Mouse (Mus musculus) ES-Bruce4 (cell line): Measurements from ENCODE around the gene Pbrm1.

Source experiments
- CTCF ChIP-seq: IDR thresholded peaks from one replicate; pipeline ENCODE4 v1.8.1; 2011; ENCODE audit warnings: low read depth, low read length
- EP300 ChIP-seq: IDR thresholded peaks from 2 replicates; pipeline ENCODE4 v1.6.1; 2011; ENCODE audit warnings: low read depth, low read length; ENCODE audit not compliant: insufficient read depth
- POLR2A ChIP-seq: IDR thresholded peaks from one replicate; pipeline ENCODE4 v1.8.1; 2011; ENCODE audit warnings: low read length; ENCODE audit not compliant: insufficient read depth

DNA sequence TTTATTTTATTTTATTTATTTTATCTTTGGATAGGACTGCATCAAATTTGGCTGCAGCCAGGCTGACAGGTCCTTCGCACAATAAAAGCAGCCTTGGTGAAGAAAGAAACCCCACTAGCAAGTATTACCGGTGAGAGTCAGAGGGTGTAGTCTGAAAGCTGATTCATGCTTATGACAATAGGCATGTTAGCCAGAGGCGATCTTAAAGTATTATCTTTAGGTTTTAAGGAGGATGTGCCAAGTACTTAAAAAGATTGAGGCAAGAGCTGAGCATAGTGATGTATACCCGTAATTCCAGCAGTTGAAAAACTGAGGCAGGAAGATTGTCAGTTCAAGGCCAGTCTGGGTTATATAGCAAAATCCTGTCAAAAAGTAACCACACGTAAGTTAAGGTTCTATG lies 26.4 kb downstream of the Pbrm1 start:
- TF ChIP-seq CTCF = no peak
- no peak for TF ChIP-seq POLR2A
- no peak for TF ChIP-seq EP300
